Mouse (Mus musculus) myocyte (in vitro differentiated cells): ENCODE measurements around the gene Mbnl1. TPM values are rescaled to one million over a fixed set of nuclear protein-coding genes. Genes with fewer than 3 reads are reported as not detected.

Experiments used
- H3K27me3 ChIP-seq: one replicate; pipeline ENCODE4 v1.6.1; 2011; ENCODE audit not compliant: control insufficient read depth, insufficient read depth, insufficient read length
- H3K36me3 ChIP-seq: one replicate; pipeline ENCODE4 v1.6.1; 2011; ENCODE audit not compliant: control insufficient read depth, insufficient read depth
- H3K4me2 ChIP-seq: one replicate; pipeline ENCODE4 v1.6.1; 2011; ENCODE audit warnings: low read depth, control low read depth
- H3K4me3 ChIP-seq: one replicate; pipeline ENCODE4 v1.5.1; 2011; ENCODE audit warnings: mild to moderate bottlenecking, control low read depth, moderate library complexity
- H3K79me2 ChIP-seq: one replicate; pipeline ENCODE4 v1.6.1; 2011; ENCODE audit not compliant: control insufficient read depth, insufficient read depth
- H3ac ChIP-seq: one replicate; pipeline ENCODE4 v1.6.1; 2011; ENCODE audit not compliant: control insufficient read depth, insufficient read length
- CEBPB ChIP-seq: IDR thresholded peaks from 2 replicates; pipeline ENCODE4 v1.6.1; 2011; ENCODE audit warnings: mild to moderate bottlenecking, moderate library complexity; ENCODE audit not compliant: poor library complexity, insufficient read depth, severe bottlenecking
- E2F4 ChIP-seq: IDR thresholded peaks from one replicate; pipeline ENCODE4 v1.6.1; 2011; ENCODE audit warnings: mild to moderate bottlenecking, control low read depth, moderate library complexity; ENCODE audit not compliant: insufficient read depth
- MAX ChIP-seq: IDR thresholded peaks from one replicate; pipeline ENCODE4 v1.6.1; 2011; ENCODE audit warnings: low read depth, mild to moderate bottlenecking, control low read depth
- MYOD1 ChIP-seq, 3 experiments: IDR thresholded peaks; one replicate each; pipeline ENCODE4 v1.6.1; 2011; ENCODE audit warnings: control low read depth in 2 of 3, low read depth in 2 of 3, mild to moderate bottlenecking in 2 of 3, moderate library complexity in 1 of 3; ENCODE audit not compliant: insufficient read length in 2 of 3, control insufficient read depth in 1 of 3
- MYOG ChIP-seq, 3 experiments: IDR thresholded peaks; one replicate each; pipeline ENCODE4 v1.6.1; 2011; ENCODE audit warnings: control low read depth in 2 of 3, low read depth in 2 of 3, mild to moderate bottlenecking in 2 of 3; ENCODE audit not compliant: insufficient read length in 2 of 3, control insufficient read depth in 1 of 3, insufficient read depth in 1 of 3
- POLR2A ChIP-seq: IDR thresholded peaks from one replicate; pipeline ENCODE4 v1.6.1; 2011; ENCODE audit warnings: low read depth, mild to moderate bottlenecking, control low read depth, moderate library complexity; ENCODE audit not compliant: insufficient read length
- POLR2AphosphoS2 ChIP-seq: IDR thresholded peaks from one replicate; pipeline ENCODE4 v1.6.1; 2011; ENCODE audit warnings: low read depth, control low read depth; ENCODE audit not compliant: insufficient read length
- REST ChIP-seq: IDR thresholded peaks from one replicate; pipeline ENCODE4 v1.6.1; 2011; ENCODE audit warnings: mild to moderate bottlenecking, control low read depth, moderate library complexity; ENCODE audit not compliant: insufficient read depth, insufficient read length
- SRF ChIP-seq: IDR thresholded peaks from one replicate; pipeline ENCODE4 v1.6.1; 2011; ENCODE audit warnings: low read depth; ENCODE audit not compliant: control insufficient read depth, insufficient read length
- TCF12 ChIP-seq: IDR thresholded peaks from one replicate; pipeline ENCODE4 v1.6.1; 2011; ENCODE audit warnings: mild to moderate bottlenecking, control low read depth; ENCODE audit not compliant: poor library complexity, insufficient read depth, severe bottlenecking
- TCF3 ChIP-seq: IDR thresholded peaks from one replicate; pipeline ENCODE4 v1.6.1; 2011; ENCODE audit warnings: low read depth, control low read depth; ENCODE audit not compliant: insufficient read length
- USF1 ChIP-seq: IDR thresholded peaks from one replicate; pipeline ENCODE4 v1.6.1; 2011; ENCODE audit warnings: low read depth, mild to moderate bottlenecking, control low read depth, moderate library complexity
- polyA plus RNA-seq: library from polyadenylated mRNA; unstranded; fragments of >200 nt; fragmentation: generic; extraction: Trizol; gene quantifications from one replicate; pipeline ENCODE4 v1.2.1, GENCODE M21; 2012; ENCODE audit warnings: missing spikeins

Mbnl1 gene
- polyA plus RNA-seq, 1 experiment: 24.7 TPM

GRCm38 (mm10) chr3:60531826-60532225 is 59.2 kb downstream of the Mbnl1 start:
- peak overlapping the region; percentile 34 for H3K4me3 ChIP-seq
- no peak for TF ChIP-seq TCF12
- TF ChIP-seq POLR2A: no peak
- no peak for TF ChIP-seq POLR2AphosphoS2
- no peak for TF ChIP-seq TCF3
- TF ChIP-seq E2F4: no peak
- TF ChIP-seq CEBPB: no peak
- no peak for TF ChIP-seq MYOG (IDR thresholded peaks at IDR 0.05; ENCODE audit: control insufficient read depth in 1 of 3, insufficient read depth in 1 of 3, insufficient read length in 2 of 3, low read depth in 2 of 3)
- TF ChIP-seq USF1: no peak
- TF ChIP-seq REST: no peak
- no peak for TF ChIP-seq MYOD1 (IDR thresholded peaks at IDR 0.05; ENCODE audit: control insufficient read depth in 1 of 3, insufficient read length in 2 of 3, low read depth in 2 of 3)
- no peak for TF ChIP-seq MAX
- no peak for TF ChIP-seq SRF

GRCm38 (mm10) chr3:60535224-60535623 is 62.6 kb downstream of the Mbnl1 start:
- Histone ChIP-seq H3K4me3 (no peak overlapping the region), H3K36me3 (no peaks in the 10 kb centered on the region), H3K4me2 (no peak overlapping the region), H3ac (no peak overlapping the region), H3K79me2 (peaks cover 97% of the 10 kb centered on the region), H3K27me3 (no peaks in the 10 kb centered on the region)
- TF ChIP-seq POLR2A (no peak), MYOG (IDR thresholded peaks at IDR 0.05; ENCODE audit: control insufficient read depth in 1 of 3, insufficient read depth in 1 of 3, insufficient read length in 2 of 3, low read depth in 2 of 3) (no peak), TCF3 (no peak), SRF (no peak), CEBPB (no peak)

More at GRCm38 (mm10) chr3:60531826-60532225, 59.2 kb downstream of the Mbnl1 start:
- no peaks in the 10 kb centered on the region for H3K27me3 ChIP-seq
- peaks cover 96% of the 10 kb centered on the region for H3K79me2 ChIP-seq
- H3K4me2 ChIP-seq: peak overlapping the region; percentile 94
- no peaks in the 10 kb centered on the region for H3K36me3 ChIP-seq
- no peak overlapping the region for H3ac ChIP-seq

GRCm38 (mm10) chr3:60537063-60537462 is 64.4 kb downstream of the Mbnl1 start:
- H3K27me3 ChIP-seq: no peaks in the 10 kb centered on the region
- H3K4me3 ChIP-seq: no peak overlapping the region
- TF ChIP-seq POLR2A (no peak), USF1 (no peak), REST (no peak), TCF12 (no peak), CEBPB (no peak), POLR2AphosphoS2 (no peak), MYOD1 (IDR thresholded peaks at IDR 0.05; ENCODE audit: control insufficient read depth in 1 of 3, insufficient read length in 2 of 3, low read depth in 2 of 3) (no peak), TCF3 (no peak), MYOG (IDR thresholded peaks at IDR 0.05; ENCODE audit: control insufficient read depth in 1 of 3, insufficient read depth in 1 of 3, insufficient read length in 2 of 3, low read depth in 2 of 3) (no peak), E2F4 (no peak), SRF (no peak), MAX (no peak)
- H3K36me3 ChIP-seq: no peaks in the 10 kb centered on the region
- H3ac ChIP-seq: no peak overlapping the region
- H3K4me2 ChIP-seq: peak overlapping the region; percentile 15
- peaks cover 97% of the 10 kb centered on the region for H3K79me2 ChIP-seq

- Histone ChIP-seq H3ac (no peak overlapping the region), H3K36me3 (no peaks in the 10 kb centered on the region), H3K4me2 (no peak overlapping the region), H3K79me2 (peaks cover 97% of the 10 kb centered on the region), H3K27me3 (no peaks in the 10 kb centered on the region), H3K4me3 (no peak overlapping the region)
- TF ChIP-seq CEBPB (no peak), MYOD1 (IDR thresholded peaks at IDR 0.05; ENCODE audit: control insufficient read depth in 1 of 3, insufficient read length in 2 of 3, low read depth in 2 of 3) (no peak), E2F4 (no peak), TCF3 (no peak), REST (no peak), USF1 (no peak), POLR2AphosphoS2 (no peak), POLR2A (no peak), SRF (no peak), TCF12 (no peak), MYOG (IDR thresholded peaks at IDR 0.05; ENCODE audit: control insufficient read depth in 1 of 3, insufficient read depth in 1 of 3, insufficient read length in 2 of 3, low read depth in 2 of 3) (no peak), MAX (no peak)
Measured at GRCm38 (mm10) chr3:60538214-60538971, 65.8 kb downstream of the Mbnl1 start.

GRCm38 (mm10) chr3:60541121-60541520 is 68.5 kb downstream of the Mbnl1 start:
- H3K4me2 ChIP-seq: peak overlapping the region; percentile 75
- H3K36me3 ChIP-seq: no peaks in the 10 kb centered on the region
- H3K27me3 ChIP-seq: no peaks in the 10 kb centered on the region
- H3K79me2 ChIP-seq: peaks cover 97% of the 10 kb centered on the region
- TF ChIP-seq TCF3 (no peak), MYOD1 (IDR thresholded peaks at IDR 0.05; ENCODE audit: control insufficient read depth in 1 of 3, insufficient read length in 2 of 3, low read depth in 2 of 3) (no peak), MYOG (IDR thresholded peaks at IDR 0.05; ENCODE audit: control insufficient read depth in 1 of 3, insufficient read depth in 1 of 3, insufficient read length in 2 of 3, low read depth in 2 of 3) (no peak)
- H3ac ChIP-seq: no peak overlapping the region
- no peak overlapping the region for H3K4me3 ChIP-seq
